Mouse (Mus musculus): ENCODE data around the gene Slc22a1.
A peak's percentile ranks its signal among the peaks of the same experiment; 100 is the strongest.

Slc22a1 gene

DNA sequence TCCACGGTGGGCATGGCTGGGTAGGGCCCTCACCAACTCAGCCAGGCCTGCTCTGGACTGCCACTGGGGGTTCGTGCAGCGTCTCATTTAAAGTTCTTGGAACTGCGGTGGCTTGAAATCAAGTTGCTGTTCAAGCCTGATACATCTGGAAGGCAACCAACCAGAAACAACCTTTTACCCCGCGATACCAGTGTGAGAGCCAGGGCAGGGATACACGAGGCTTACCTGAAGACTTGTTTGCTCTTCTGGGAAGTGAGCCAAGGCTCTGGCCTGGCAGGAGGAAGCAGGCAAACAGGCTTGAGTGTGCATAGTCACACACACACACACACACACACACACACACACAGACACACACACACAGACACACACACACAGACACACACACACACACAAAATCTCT, at the start of gene Slc22a1:
TSS of gene Slc22a1 (minus strand) at position 184 of the 400 bp plus-strand sequence.
- peak in 1 of 2 experiments; percentile 63 for DNase-seq (ENCODE audit: low spot score in 2 of 2)

DNA sequence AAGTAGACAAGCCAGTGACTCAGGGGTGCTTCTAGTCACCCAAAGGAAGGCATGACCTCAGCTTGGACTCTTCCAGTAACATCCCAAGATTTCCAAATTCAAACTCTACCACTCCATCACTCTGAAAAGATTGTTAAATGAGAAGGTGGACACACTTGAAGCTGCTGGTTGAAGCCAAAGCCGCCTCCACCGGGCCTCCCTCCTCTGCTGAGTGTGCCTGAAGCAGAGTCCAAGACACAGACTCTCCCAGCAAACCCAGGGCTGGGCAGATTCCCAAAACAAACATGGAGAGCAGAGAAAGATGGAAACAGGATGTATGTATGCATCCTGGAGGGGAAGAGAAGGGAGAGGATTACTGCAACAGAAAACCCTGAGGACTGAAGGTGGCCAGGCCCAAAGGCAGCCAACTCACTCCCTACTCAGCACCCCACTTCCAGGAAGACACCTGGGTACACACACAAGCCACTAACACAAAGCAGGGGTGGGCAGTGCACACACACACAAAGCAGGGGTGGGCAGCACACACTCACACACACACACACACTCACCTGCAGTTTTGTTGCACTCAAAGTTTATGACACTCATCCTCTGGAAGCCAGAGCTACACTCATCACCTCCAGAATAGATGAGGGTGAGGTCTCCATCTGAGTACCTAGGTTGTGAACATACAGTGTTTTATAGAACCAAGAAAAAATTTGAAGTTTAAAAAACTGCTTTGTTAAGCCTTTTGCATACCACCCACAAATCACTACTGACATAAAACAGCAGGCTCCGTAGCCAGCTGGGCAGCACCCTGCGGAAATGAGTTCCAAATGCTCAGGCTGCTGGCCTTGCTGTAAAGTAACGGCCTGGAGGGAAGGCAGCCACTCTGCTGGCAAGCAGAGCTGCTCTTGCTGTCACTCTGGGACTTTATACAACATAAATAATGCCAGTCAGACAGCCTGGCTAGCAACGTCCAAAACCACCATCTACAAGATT, 49.4 kb upstream of the Slc22a1 start:
- peak in 1 of 2 experiments; percentile 37 for DNase-seq (ENCODE audit: low spot score in 2 of 2)

DNA sequence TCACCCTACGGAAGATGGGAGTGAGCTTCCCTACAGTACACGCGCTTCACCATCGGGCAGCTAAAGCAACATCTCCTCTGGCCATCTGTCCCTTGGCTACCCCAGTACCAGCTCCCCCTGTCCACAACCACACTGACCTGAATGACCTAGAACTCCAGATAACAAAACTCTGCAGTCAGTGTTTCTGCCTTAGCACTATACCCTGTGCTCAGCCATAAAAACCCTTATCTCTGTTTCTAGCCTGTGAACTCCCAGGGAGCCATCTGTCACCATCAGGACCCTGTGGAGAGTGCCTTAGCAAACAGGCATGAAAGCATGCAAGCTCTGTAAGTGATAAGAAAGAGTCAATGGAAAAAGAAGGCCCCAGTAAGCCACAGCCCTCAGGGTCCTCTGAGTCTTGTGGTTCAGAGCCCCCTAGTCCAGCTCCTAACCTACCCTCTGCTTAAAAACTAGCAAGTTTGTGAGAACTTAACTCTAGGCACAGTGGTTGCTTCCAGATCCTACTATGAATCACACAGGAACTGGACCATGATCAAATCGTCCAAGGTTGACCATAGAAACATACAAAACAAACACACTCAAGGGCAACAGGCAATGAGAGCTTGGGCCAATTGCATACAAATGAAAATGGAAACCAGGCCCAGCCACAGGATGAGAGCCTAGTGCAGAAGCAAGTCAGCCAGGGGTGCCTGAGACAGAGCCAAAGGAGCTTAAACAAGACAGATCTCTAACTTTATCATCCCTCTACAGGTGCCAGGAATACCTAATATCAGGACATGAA, 48.5 kb upstream of the Slc22a1 start:
- DNase-seq (ENCODE audit: low spot score in 2 of 2) = peak in 1 of 2 experiments; percentile 51

DNA sequence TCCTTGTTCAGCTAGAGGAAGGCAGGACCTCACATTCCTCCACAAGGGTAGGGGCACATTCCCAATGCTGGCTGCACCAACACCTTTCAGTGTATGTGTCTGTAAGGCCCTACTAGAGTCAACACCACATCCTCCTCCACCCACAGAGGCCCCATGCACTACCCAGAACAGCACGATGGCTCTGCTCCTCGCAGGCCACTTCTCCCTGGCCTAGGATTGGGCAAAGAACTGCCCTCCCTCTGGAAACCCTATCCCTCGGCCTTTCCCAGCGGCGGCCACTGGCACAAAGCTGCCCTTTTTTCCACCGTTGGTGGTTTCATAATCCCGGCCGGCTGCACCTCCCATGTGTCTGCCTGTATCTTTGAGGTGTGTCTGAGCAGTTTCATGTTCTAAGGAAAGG, 47.0 kb upstream of the Slc22a1 start:
- no peak for DNase-seq (ENCODE audit: low spot score in 2 of 2)

GRCm38 (mm10) chr17:12721118-12721886, 45.7 kb upstream of the Slc22a1 start:
- no peak for DNase-seq (ENCODE audit: low spot score in 2 of 2)

- no peak for DNase-seq (ENCODE audit: low spot score in 2 of 2)
Observed at GRCm38 (mm10) chr17:12718251-12718650, 42.6 kb upstream of the Slc22a1 start.

DNA sequence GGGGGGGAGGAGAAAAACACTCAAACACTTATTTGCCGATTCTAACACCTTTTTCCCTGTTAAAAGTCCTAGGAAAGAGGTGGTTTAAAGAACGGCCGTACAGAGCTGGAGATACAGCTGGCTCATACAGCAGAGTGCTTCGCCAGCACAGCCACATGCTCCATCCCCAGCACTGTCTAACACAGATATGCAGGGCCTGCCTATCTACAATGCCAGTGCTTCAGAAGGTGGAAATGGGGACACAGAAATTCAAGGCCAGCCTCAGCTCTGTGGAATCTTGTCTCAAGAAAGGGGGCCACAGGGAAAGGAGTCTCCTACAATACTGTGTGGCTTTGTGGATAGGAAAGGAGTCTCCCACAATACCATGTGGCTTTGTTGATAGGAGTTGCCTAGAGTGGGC, 41.8 kb upstream of the Slc22a1 start:
- DNase-seq (ENCODE audit: low spot score in 2 of 2) = no peak

DNA sequence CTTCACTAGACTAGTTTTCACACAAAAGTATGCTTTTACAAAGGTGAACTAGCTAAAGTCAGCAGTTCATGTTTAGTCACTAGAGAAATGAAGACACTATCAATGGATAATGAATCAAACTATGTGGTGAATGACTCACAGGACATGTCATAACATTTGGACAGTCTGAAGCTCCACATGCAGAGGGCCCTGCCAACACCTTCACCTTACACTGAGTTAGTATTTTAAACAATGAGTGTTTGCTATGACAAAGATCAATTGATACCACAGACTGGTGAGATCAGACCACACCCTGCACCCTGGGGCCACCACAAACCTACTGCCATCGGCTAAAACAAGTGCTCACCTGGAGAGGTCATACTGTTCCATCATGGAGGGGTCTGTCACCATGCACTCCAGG, 39.4 kb upstream of the Slc22a1 start:
- DNase-seq (ENCODE audit: low spot score in 2 of 2) = peak; percentile 14 to 15

DNA sequence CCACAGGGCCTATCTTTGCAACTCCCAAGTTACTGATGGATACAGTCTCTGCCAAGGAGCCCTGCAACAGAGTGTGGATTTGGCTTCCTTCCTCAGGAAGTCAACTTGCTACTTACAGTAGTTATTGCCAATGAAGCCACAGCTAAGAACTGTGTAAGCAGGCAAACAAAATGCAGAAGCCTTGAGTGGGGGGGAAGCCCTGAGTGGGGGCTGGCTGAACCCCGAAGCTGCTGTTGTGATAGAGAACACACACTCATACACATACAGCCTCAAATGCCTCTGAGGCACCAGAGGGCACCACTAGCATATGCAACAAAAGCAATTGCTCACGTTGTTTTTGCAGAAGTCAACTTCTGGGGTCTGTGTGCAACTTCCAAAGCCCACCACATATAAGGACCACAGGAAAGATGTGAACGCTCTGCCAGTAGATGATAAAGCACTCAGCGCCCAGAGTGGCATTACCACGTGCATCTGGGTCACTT, 38.5 kb upstream of the Slc22a1 start:
- DNase-seq (ENCODE audit: low spot score in 2 of 2) = no peak

DNA sequence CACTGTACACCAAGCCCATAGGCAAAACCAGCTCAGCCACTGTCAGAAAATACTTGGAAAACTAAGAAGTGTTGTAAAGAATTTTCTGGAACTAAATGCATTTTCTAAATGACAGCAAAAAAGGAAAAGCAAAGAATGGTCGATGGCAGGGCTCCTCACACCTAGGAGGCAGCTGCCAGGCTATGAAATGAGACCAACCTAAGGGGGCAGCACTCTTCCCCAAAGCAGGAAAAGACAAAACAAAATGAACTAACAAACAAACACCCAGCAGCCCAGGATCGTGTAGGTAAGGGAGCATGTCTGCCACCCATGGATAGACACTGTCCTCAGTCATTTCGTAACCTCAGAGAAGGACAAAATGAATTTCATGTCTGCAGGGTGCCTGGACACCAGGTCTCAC, 37.4 kb upstream of the Slc22a1 start:
- DNase-seq (ENCODE audit: low spot score in 2 of 2) = no peak

GRCm38 (mm10) chr17:12712191-12712590, 36.6 kb upstream of the Slc22a1 start:
- no peak for DNase-seq (ENCODE audit: low spot score in 2 of 2)

DNA sequence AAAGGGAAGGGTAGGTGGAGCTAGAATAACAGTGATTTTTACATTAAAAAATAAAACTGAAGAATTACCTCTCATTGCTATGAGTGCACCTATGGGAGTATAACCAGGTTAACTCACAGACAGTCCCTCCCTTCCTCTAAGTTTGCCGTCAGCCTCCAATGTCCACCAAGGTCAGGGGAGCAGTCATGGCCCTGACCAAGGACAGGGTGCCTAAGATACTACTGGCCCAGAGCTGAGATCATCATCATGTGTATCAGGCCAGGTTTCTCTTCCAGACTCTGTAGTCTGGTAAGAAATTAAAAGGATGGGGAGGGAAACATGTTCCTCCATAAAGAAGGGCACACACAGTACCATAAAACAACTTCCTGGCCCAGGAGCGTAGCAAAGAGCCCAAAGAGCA, 35.3 kb upstream of the Slc22a1 start:
- no peak for DNase-seq (ENCODE audit: low spot score in 2 of 2)

DNA sequence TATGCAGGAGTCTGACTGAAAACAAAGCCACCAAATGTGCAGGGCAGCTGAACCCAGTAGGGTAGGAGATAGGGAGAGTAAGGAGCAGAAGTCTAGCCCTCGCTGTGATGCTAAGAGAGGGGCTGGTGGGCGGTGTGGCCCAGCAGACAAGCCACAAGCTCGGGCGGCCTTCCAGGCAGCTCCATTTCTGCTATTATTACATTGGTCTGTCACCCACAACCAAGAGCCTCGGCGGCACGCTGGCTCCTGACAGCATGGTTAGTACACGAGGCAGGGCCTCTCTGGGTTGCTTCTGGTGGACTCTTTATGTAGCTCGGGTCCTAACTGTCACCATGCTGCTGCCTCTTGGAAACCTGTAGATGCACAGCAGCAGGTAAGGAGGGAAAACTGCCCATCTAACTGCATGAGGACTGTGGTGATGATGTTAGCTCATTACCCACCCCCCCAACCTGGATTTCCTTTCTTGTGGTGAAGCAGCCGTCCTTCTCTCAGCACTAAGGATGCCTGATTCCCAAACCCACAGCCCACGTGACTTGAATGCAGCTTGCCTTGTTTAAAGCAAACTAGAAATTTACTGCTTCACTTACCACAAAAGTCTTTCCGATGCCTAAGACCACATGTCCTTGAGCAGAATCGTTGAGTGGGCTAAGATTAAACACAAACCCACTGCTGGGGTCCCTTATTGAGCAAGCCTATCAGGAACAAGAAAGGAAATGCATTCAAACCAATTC, 34.6 kb upstream of the Slc22a1 start:
- no peak for DNase-seq (ENCODE audit: low spot score in 2 of 2)

- DNase-seq (ENCODE audit: low spot score in 2 of 2) = no peak
Observed at GRCm38 (mm10) chr17:12708398-12708797, 32.8 kb upstream of the Slc22a1 start.

GRCm38 (mm10) chr17:12706590-12707049, 31.0 kb upstream of the Slc22a1 start:
- DNase-seq (ENCODE audit: low spot score in 2 of 2) = no peak

DNA sequence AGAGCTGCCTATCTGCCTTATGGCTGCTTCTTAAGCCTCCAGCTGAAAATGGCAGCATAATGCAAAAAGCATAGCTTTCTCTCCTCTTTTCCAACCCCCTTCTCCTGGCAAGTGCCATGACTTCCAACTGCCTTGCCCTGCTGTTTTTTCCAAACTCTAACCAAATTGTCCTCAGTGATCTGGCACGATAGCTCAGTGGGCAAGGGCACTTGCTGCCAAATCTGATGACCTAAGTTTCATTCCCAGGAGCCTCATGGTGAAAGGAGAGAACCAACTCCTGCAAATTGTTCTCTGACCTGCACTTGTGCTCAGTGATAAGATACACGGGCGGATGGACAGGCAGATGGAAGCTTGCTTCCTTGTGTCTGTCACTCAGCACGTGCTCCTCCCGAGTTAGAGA, 27.3 kb upstream of the Slc22a1 start:
- DNase-seq (ENCODE audit: low spot score in 2 of 2) = no peak

GRCm38 (mm10) chr17:12700373-12700772, 24.7 kb upstream of the Slc22a1 start:
- no peak for DNase-seq (ENCODE audit: low spot score in 2 of 2)

- DNase-seq (ENCODE audit: low spot score in 2 of 2) = no peak
Observed at GRCm38 (mm10) chr17:12691899-12692298, 16.3 kb upstream of the Slc22a1 start.

GRCm38 (mm10) chr17:12689537-12689936, 13.9 kb upstream of the Slc22a1 start:
- DNase-seq (ENCODE audit: low spot score in 2 of 2) = no peak

GRCm38 (mm10) chr17:12688427-12689110, 12.9 kb upstream of the Slc22a1 start:
- DNase-seq (ENCODE audit: low spot score in 2 of 2) = no peak

Measured in urinary bladder, adult 18-20 months (tissue).